Comparison of ENCODE assay signal across 13 mouse cellular contexts in the genomic region with DNA sequence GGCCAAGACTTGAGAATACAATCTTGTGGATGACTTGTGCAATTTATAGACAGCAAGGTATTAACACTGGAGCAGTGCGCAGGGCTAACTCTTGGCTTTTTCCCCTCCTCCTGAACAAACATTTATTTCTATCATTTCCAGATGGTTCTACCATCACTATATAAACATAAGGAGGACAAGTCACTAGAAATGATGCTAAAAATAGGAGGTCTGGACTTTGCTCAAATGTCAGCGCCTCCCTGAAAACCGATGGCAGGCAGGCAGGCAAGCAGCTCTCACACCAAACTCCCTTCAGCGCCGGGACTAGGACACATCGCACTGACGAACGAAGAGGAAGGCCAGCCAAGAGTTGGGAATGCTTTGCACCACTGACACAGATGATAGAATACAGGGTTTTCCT. TPM values are rescaled to one million over a fixed set of nuclear protein-coding genes. Genes with fewer than 3 reads are reported as not detected.
DNase-seq lines count a peak whose midpoint lies in the region; ATAC-seq lines count a peak whose summit lies in the region.
"Had no signal": no experiment of that assay in that cellular context is flagged by ENCODE, and none has a peak within 500 bp of the region (broad histone marks: within the 10 kb centered on the region; RNA-seq: fewer than 3 reads in every experiment).

No protein-coding gene starts in this region.

- H3K4me3 ChIP-seq in neural tube, embryonic 15.5 days (replicated peaks), result no peak overlapping the region
- no peak overlapping the region for H3K4me3 ChIP-seq in midbrain, embryonic 11.5 days (ENCODE audit: low read depth, low read length)
- H3K4me3 ChIP-seq: forebrain, embryonic 10.5 days; midbrain, embryonic 12.5 days had no signal

- no peak overlapping the region for H3K4me2 ChIP-seq in neural tube, embryonic 15.5 days
- no peak overlapping the region for H3K4me2 ChIP-seq in midbrain, embryonic 11.5 days
- H3K4me2 ChIP-seq: midbrain, embryonic 12.5 days had no signal

- WGBS in neural tube, embryonic 15.5 days, result 82% methylated on average over 8 of the region's 8 CpGs
- WGBS in midbrain, embryonic 11.5 days, result 88% methylated on average over 8 of the region's 8 CpGs

- DNase-seq in heart, adult 18-20 months, result peak; percentile 51 to 53
- DNase-seq in heart, adult 8-10 months (ENCODE audit: low spot score), result no peak
- DNase-seq in neural tube, embryonic 10.5 days (ENCODE audit: extremely low spot score, low spot score), result peak; percentile 16
- peak; percentile 67 for DNase-seq in heart, postnatal 4 days
- no peak for DNase-seq in Muller cell, postnatal 12 days (ENCODE audit: inconsistent ontology term)
- no peak for DNase-seq in midbrain, embryonic 11.5 days (ENCODE audit: low spot score, missing footprints)
- no peak for DNase-seq in ovary, postnatal 14 days (ENCODE audit: low spot score)
- DNase-seq: cerebellum, adult 8-10 months; spleen, adult 18-20 months had no signal

- H3K9ac ChIP-seq in neural tube, embryonic 15.5 days (replicated peaks), result no peak overlapping the region
- H3K9ac ChIP-seq in midbrain, embryonic 11.5 days (ENCODE audit: low read length), result no peak overlapping the region
- H3K9ac ChIP-seq: midbrain, embryonic 12.5 days had no signal

- no peaks in the 10 kb centered on the region for H3K27me3 ChIP-seq in neural tube, embryonic 15.5 days (replicated peaks)
- no peaks in the 10 kb centered on the region for H3K27me3 ChIP-seq in midbrain, embryonic 11.5 days (ENCODE audit: control insufficient read depth, insufficient read depth, low read length)
- H3K27me3 ChIP-seq: midbrain, embryonic 12.5 days; Patski had no signal

- peaks cover 49% of the 10 kb centered on the region for H3K36me3 ChIP-seq in neural tube, embryonic 15.5 days
- no peaks in the 10 kb centered on the region for H3K36me3 ChIP-seq in midbrain, embryonic 11.5 days (ENCODE audit: control insufficient read depth, insufficient read depth, low read length)

- no peak overlapping the region for H3K27ac ChIP-seq in neural tube, embryonic 15.5 days (replicated peaks)
- H3K27ac ChIP-seq in midbrain, embryonic 11.5 days (ENCODE audit: low read depth, low read length), result no peak overlapping the region
- H3K27ac ChIP-seq: forebrain, embryonic 10.5 days; midbrain, embryonic 12.5 days had no signal

- no peak for ATAC-seq in neural tube, embryonic 15.5 days (ENCODE audit: low FRiP score)
- no peak for ATAC-seq in midbrain, embryonic 11.5 days (ENCODE audit: low FRiP score)
- ATAC-seq: Patski had no signal

- H3K4me1 ChIP-seq in neural tube, embryonic 15.5 days, result no peaks in the 10 kb centered on the region
- no peaks in the 10 kb centered on the region for H3K4me1 ChIP-seq in midbrain, embryonic 11.5 days (ENCODE audit: control insufficient read depth, insufficient read depth, low read length)
- H3K4me1 ChIP-seq: forebrain, embryonic 10.5 days; midbrain, embryonic 12.5 days had no signal

- H3K9me3 ChIP-seq in neural tube, embryonic 15.5 days (replicated peaks), result no peaks in the 10 kb centered on the region
- no peaks in the 10 kb centered on the region for H3K9me3 ChIP-seq in midbrain, embryonic 11.5 days (ENCODE audit: control insufficient read depth, low read length)
- H3K9me3 ChIP-seq: forebrain, embryonic 10.5 days; midbrain, embryonic 12.5 days had no signal

RNA-seq across cellular contexts. Expression of a gene that starts 54.1 kb away (rescaled TPM):
- 10 to 100 TPM; 25.5 to 26.9 TPM for total RNA-seq in heart, adult 18-20 months (2021)
- total RNA-seq in heart, adult 8-10 months (2022), result 10 to 100 TPM; 27.2 to 29.9 (median 29.5) TPM
- polyA plus RNA-seq in neural tube, embryonic 15.5 days (2015; fragmentation: Nextera tagmentation; extraction: Ambion mirVana), result 69.4 and 69.5 TPM in 2 replicates
- total RNA-seq in heart, postnatal 4 days (2021), result 10 to 100 TPM; 30.8 to 31.4 TPM
- polyA plus RNA-seq in midbrain, embryonic 11.5 days (2014; fragmentation: Nextera tagmentation; extraction: Ambion mirVana), result 44.2 and 47.4 TPM in 2 replicates

RNA-seq across cellular contexts. Expression of a gene that starts 54.1 kb away (rescaled TPM):
- total RNA-seq in heart, adult 18-20 months (2021), result 1 to 10 TPM; 3.5 to 3.8 TPM
- total RNA-seq in heart, adult 8-10 months (2022), result 1 to 10 TPM; 2.0 to 3.0 (median 2.5) TPM
- 24.4 and 36.0 TPM in 2 replicates for polyA plus RNA-seq in neural tube, embryonic 15.5 days (2015; fragmentation: Nextera tagmentation; extraction: Ambion mirVana)
- 10 to 100 TPM in 1 of 2 experiments, 1 to 10 TPM in 1; 9.0 to 10.6 TPM for total RNA-seq in heart, postnatal 4 days (2021)
- 30.9 and 32.7 TPM in 2 replicates for polyA plus RNA-seq in midbrain, embryonic 11.5 days (2014; fragmentation: Nextera tagmentation; extraction: Ambion mirVana)

Comparison
In these comparisons a context has a peak if more than half of its experiments do, and no peak if none do; other contexts are left out.
1. DNase-seq: peak in heart, adult 18-20 months (2 of 2), neural tube, embryonic 10.5 days (single experiment) and heart, postnatal 4 days (single experiment); none in heart, adult 8-10 months (single experiment), Muller cell, postnatal 12 days (single experiment), midbrain, embryonic 11.5 days (single experiment) and ovary, postnatal 14 days (single experiment).